In genomic region chr19:45143214-45143895, GRCm38 (mm10) we compare ENCODE assay signal across 9 mouse cellular contexts. TPM values are rescaled to one million over a fixed set of nuclear protein-coding genes. Genes with fewer than 3 reads are reported as not detected.
DNase-seq lines count a peak whose midpoint lies in the region; ATAC-seq lines count a peak whose summit lies in the region.
"Had no signal": no experiment of that assay in that cellular context is flagged by ENCODE, and none has a peak within 500 bp of the region (broad histone marks: within the 10 kb centered on the region; RNA-seq: fewer than 3 reads in every experiment).

No protein-coding gene starts in this region.

- H3K27ac ChIP-seq in heart, embryonic 15.5 days: no peak overlapping the region
- no peak overlapping the region for H3K27ac ChIP-seq in embryonic facial prominence, embryonic 11.5 days (replicated peaks; ENCODE audit: low read depth, low read length)
- no peak overlapping the region for H3K27ac ChIP-seq in intestine, embryonic 14.5 days (ENCODE audit: low read depth)
- H3K27ac ChIP-seq in neural tube, embryonic 12.5 days: no peak overlapping the region

- H3K9ac ChIP-seq in heart, embryonic 15.5 days: no peak overlapping the region
- no peak overlapping the region for H3K9ac ChIP-seq in embryonic facial prominence, embryonic 11.5 days (replicated peaks; ENCODE audit: low read length)
- no peak overlapping the region for H3K9ac ChIP-seq in intestine, embryonic 14.5 days (ENCODE audit: low read length)
- no peak overlapping the region for H3K9ac ChIP-seq in neural tube, embryonic 12.5 days

- peak overlapping the region; percentile 27 for H3K4me3 ChIP-seq in heart, embryonic 15.5 days
- H3K4me3 ChIP-seq in embryonic facial prominence, embryonic 11.5 days (ENCODE audit: low read depth, low read length): no peak overlapping the region
- H3K4me3 ChIP-seq in intestine, embryonic 14.5 days (ENCODE audit: low read depth, low read length): no peak overlapping the region
- H3K4me3 ChIP-seq in neural tube, embryonic 12.5 days: no peak overlapping the region

- peaks cover 99% of the 10 kb centered on the region for H3K27me3 ChIP-seq in heart, embryonic 15.5 days
- peaks cover 92% of the 10 kb centered on the region for H3K27me3 ChIP-seq in embryonic facial prominence, embryonic 11.5 days (ENCODE audit: control insufficient read depth, insufficient read depth, low read length)
- peaks cover 100% of the 10 kb centered on the region for H3K27me3 ChIP-seq in intestine, embryonic 14.5 days (replicated peaks; ENCODE audit: control insufficient read depth, insufficient read depth, low read length)
- peaks cover 100% of the 10 kb centered on the region for H3K27me3 ChIP-seq in neural tube, embryonic 12.5 days (replicated peaks)

- H3K4me1 ChIP-seq in heart, embryonic 15.5 days (replicated peaks): peaks cover 6% of the 10 kb centered on the region
- H3K4me1 ChIP-seq in embryonic facial prominence, embryonic 11.5 days (ENCODE audit: control insufficient read depth, insufficient read depth, low read length): no peaks in the 10 kb centered on the region
- H3K4me1 ChIP-seq in intestine, embryonic 14.5 days (replicated peaks; ENCODE audit: control insufficient read depth, insufficient read depth, low read length): 0 out of 2 replicates have a peak, but pooled peaks cover 3% of the 10 kb centered on the region
- peaks cover 8% of the 10 kb centered on the region for H3K4me1 ChIP-seq in neural tube, embryonic 12.5 days

- no peak for DNase-seq in heart, adult 11 months
- DNase-seq in embryonic facial prominence, embryonic 11.5 days (ENCODE audit: low spot score): no peak
- DNase-seq in intestine, embryonic 14.5 days (ENCODE audit: low spot score): peak; percentile 64
- no peak for DNase-seq in right cerebral cortex, postnatal 36 days (ENCODE audit: low spot score in 2 of 2)
- DNase-seq in urinary bladder, postnatal 36 days (ENCODE audit: low spot score in 2 of 2): no peak
- DNase-seq in cerebellum, adult 11-12 months: no peak

- no peaks in the 10 kb centered on the region for H3K36me3 ChIP-seq in heart, embryonic 15.5 days
- no peaks in the 10 kb centered on the region for H3K36me3 ChIP-seq in embryonic facial prominence, embryonic 11.5 days (replicated peaks; ENCODE audit: control insufficient read depth, insufficient read depth, low read depth, low read length)
- no peaks in the 10 kb centered on the region for H3K36me3 ChIP-seq in intestine, embryonic 14.5 days (ENCODE audit: control insufficient read depth, insufficient read depth, low read length)
- H3K36me3 ChIP-seq in neural tube, embryonic 12.5 days: no peaks in the 10 kb centered on the region

- peak overlapping the region; percentile 51 for H3K4me2 ChIP-seq in heart, embryonic 15.5 days
- H3K4me2 ChIP-seq in embryonic facial prominence, embryonic 11.5 days (ENCODE audit: low read depth, low read length): peak overlapping the region; percentile 16; the same call in 1 of the 2 replicates
- H3K4me2 ChIP-seq in intestine, embryonic 14.5 days (ENCODE audit: low read length): 0 out of 2 replicates have a peak overlapping the region, but pooled peaks have one; percentile 8
- peak overlapping the region; percentile 43 for H3K4me2 ChIP-seq in neural tube, embryonic 12.5 days (replicated peaks)

- no peak for ATAC-seq in heart, embryonic 15.5 days (replicated peaks; ENCODE audit: insufficient number of reproducible peaks, insufficient read depth, low FRiP score, low read depth)
- ATAC-seq in embryonic facial prominence, embryonic 11.5 days (replicated peaks; ENCODE audit: insufficient number of reproducible peaks, low FRiP score, low TSS enrichment, low read depth): no peak
- no peak for ATAC-seq in intestine, embryonic 14.5 days (replicated peaks; ENCODE audit: low FRiP score, low TSS enrichment, low read depth)
- peak; percentile 84 for ATAC-seq in neural tube, embryonic 12.5 days (ENCODE audit: low FRiP score, low read depth)

- 3% methylated on average over 40 of the region's 46 CpGs for WGBS in heart, embryonic 15.5 days
- under 1% methylated on average over 43 of the region's 46 CpGs for WGBS in embryonic facial prominence, embryonic 11.5 days
- WGBS in intestine, embryonic 14.5 days: 2% methylated on average over 46 of the region's 46 CpGs
- WGBS in neural tube, embryonic 12.5 days: under 1% methylated on average over 46 of the region's 46 CpGs

- H3K9me3 ChIP-seq in heart, embryonic 15.5 days (replicated peaks): no peaks in the 10 kb centered on the region
- H3K9me3 ChIP-seq in embryonic facial prominence, embryonic 11.5 days (replicated peaks; ENCODE audit: control insufficient read depth, low read length): no peaks in the 10 kb centered on the region
- 0 out of 2 replicates have a peak, but pooled peaks cover 5% of the 10 kb centered on the region for H3K9me3 ChIP-seq in intestine, embryonic 14.5 days (ENCODE audit: control insufficient read depth, low read length)
- peaks cover 5% of the 10 kb centered on the region; the same call in 1 of the 2 replicates for H3K9me3 ChIP-seq in neural tube, embryonic 12.5 days

RNA-seq across cellular contexts. Expression of gene Tlx1, which starts 7.1 kb away (rescaled TPM):
- polyA plus RNA-seq in heart, embryonic 15.5 days (2015; fragmentation: Nextera tagmentation; extraction: Ambion mirVana): 0.28 and 0.40 TPM in 2 replicates
- 1.8 and 2.0 TPM in 2 replicates for polyA plus RNA-seq in embryonic facial prominence, embryonic 11.5 days (2014; fragmentation: Nextera tagmentation; extraction: Ambion mirVana)
- polyA plus RNA-seq in intestine, embryonic 14.5 days (2014; fragmentation: Nextera tagmentation; extraction: Ambion mirVana): 0.16 TPM in 1 of 2 replicates, not detected in the other
- 2.0 and 2.4 TPM in 2 replicates for polyA plus RNA-seq in neural tube, embryonic 12.5 days (2016; fragmentation: Nextera tagmentation; extraction: Ambion mirVana)
- polyA plus RNA-seq: frontal cortex, adult 2 months had no signal
